Comparison of ENCODE assay signal across 17 mouse cellular contexts in the genomic region with DNA sequence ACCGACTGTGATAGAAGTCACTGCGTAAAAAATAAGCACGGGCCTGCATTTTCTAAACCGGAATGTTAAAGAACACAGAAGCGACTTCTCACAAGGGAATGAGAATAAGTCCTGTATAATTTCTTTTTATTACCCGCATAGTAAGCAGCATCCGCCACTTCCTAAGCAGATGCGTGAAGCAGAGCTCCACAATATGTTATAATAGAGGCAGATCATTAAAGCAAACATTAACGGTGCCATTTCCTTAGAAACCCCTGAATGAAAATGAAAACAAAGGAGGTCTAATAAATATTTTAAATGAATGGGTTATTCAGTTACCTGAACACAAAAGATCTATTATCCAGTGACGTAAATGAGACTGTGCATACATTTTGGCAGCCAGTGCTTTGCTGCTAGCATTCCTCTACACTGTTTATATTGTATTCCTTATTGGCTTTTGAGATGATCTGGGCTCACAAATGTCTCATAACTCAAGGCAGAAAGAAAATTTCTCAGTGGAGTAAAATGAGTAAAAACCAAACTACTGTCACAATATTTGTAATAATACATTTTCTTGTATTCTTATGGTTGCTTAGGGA.
DNase-seq lines count a peak whose midpoint lies in the region; ATAC-seq and TF ChIP-seq lines count a peak whose summit lies in the region.
"Had no signal": no experiment of that assay in that cellular context is flagged by ENCODE, and none has a peak within 500 bp of the region (broad histone marks: within the 10 kb centered on the region; RNA-seq: fewer than 3 reads in every experiment).

No protein-coding gene starts in this region.

- WGBS in midbrain, embryonic 11.5 days = 69% methylated on average over 10 of the region's 10 CpGs
- whole genome bisulfite sequencing in midbrain, embryonic 10.5 days = 85% methylated on average over 10 of the region's 10 CpGs
- 14% methylated on average over 10 of the region's 10 CpGs for WGBS in forebrain, embryonic 15.5 days
- WGBS in limb, embryonic 14.5 days = 63% methylated on average over 10 of the region's 10 CpGs
- WGBS in neural tube, embryonic 13.5 days = 18% methylated on average over 10 of the region's 10 CpGs

- no peaks in the 10 kb centered on the region for H3K27me3 ChIP-seq in midbrain, embryonic 11.5 days (ENCODE audit: control insufficient read depth, insufficient read depth, low read length)
- H3K27me3 ChIP-seq in midbrain, embryonic 10.5 days (ENCODE audit: low read depth, poor library complexity, severe bottlenecking) = no peaks in the 10 kb centered on the region
- H3K27me3 ChIP-seq in forebrain, embryonic 15.5 days = no peaks in the 10 kb centered on the region
- H3K27me3 ChIP-seq in limb, embryonic 14.5 days (ENCODE audit: control insufficient read depth, insufficient read depth, low read length) = no peaks in the 10 kb centered on the region
- no peaks in the 10 kb centered on the region for H3K27me3 ChIP-seq in neural tube, embryonic 13.5 days
- H3K27me3 ChIP-seq: heart, embryonic 13.5 days had no signal

- TF ChIP-seq POLR2A in limb, embryonic 14.5 days (IDR thresholded peaks at IDR 0.05; ENCODE audit: borderline replicate concordance, extremely low read depth, insufficient read depth, insufficient read length) = no peak

- H3K9me3 ChIP-seq in midbrain, embryonic 11.5 days (ENCODE audit: control insufficient read depth, low read length) = no peaks in the 10 kb centered on the region
- H3K9me3 ChIP-seq in midbrain, embryonic 10.5 days (replicated peaks) = no peaks in the 10 kb centered on the region
- no peaks in the 10 kb centered on the region for H3K9me3 ChIP-seq in forebrain, embryonic 15.5 days
- no peaks in the 10 kb centered on the region for H3K9me3 ChIP-seq in limb, embryonic 14.5 days (ENCODE audit: control insufficient read depth, low read length)
- no peaks in the 10 kb centered on the region for H3K9me3 ChIP-seq in neural tube, embryonic 13.5 days
- H3K9me3 ChIP-seq: G1E; heart, embryonic 13.5 days had no signal

- no peak overlapping the region for H3K4me3 ChIP-seq in midbrain, embryonic 11.5 days (ENCODE audit: low read depth, low read length)
- no peak overlapping the region for H3K4me3 ChIP-seq in midbrain, embryonic 10.5 days
- H3K4me3 ChIP-seq in forebrain, embryonic 15.5 days = 0 out of 2 replicates have a peak overlapping the region, but pooled peaks have one; percentile 9
- H3K4me3 ChIP-seq in limb, embryonic 14.5 days (replicated peaks; ENCODE audit: low read length) = no peak overlapping the region
- peak overlapping the region; percentile 16; the same call in 1 of the 2 replicates for H3K4me3 ChIP-seq in neural tube, embryonic 13.5 days
- H3K4me3 ChIP-seq: heart, embryonic 13.5 days had no signal

- DNase-seq in midbrain, embryonic 11.5 days (ENCODE audit: low spot score, missing footprints) = no peak
- DNase-seq in midbrain, embryonic 10.5 days (ENCODE audit: low spot score) = no peak
- peak; percentile 4 for DNase-seq in limb, embryonic 14.5 days (ENCODE audit: low spot score)
- no peak for DNase-seq in testis, postnatal 10 days (ENCODE audit: low spot score)
- DNase-seq in layer of hippocampus, adult 11-12 months (ENCODE audit: low spot score) = no peak
- DNase-seq: cerebellum, adult 2 months; gastrocnemius, postnatal 25 days; kidney, adult 2 months; kidney, postnatal 4 days; liver, postnatal 0 days; lung, postnatal 36 days; right cerebral cortex, postnatal 4 days had no signal

- H3K36me3 ChIP-seq in midbrain, embryonic 11.5 days (ENCODE audit: control insufficient read depth, insufficient read depth, low read length) = no peaks in the 10 kb centered on the region
- H3K36me3 ChIP-seq in midbrain, embryonic 10.5 days = no peaks in the 10 kb centered on the region
- H3K36me3 ChIP-seq in forebrain, embryonic 15.5 days = no peaks in the 10 kb centered on the region
- H3K36me3 ChIP-seq in limb, embryonic 14.5 days (ENCODE audit: control insufficient read depth, insufficient read depth, low read length) = no peaks in the 10 kb centered on the region
- no peaks in the 10 kb centered on the region for H3K36me3 ChIP-seq in neural tube, embryonic 13.5 days
- H3K36me3 ChIP-seq: G1E; heart, embryonic 13.5 days had no signal

- H3K4me2 ChIP-seq in midbrain, embryonic 11.5 days = no peak overlapping the region
- H3K4me2 ChIP-seq in forebrain, embryonic 15.5 days (replicated peaks) = no peak overlapping the region
- H3K4me2 ChIP-seq in limb, embryonic 14.5 days (replicated peaks; ENCODE audit: low read depth, low read length, severe bottlenecking) = no peak overlapping the region
- peak overlapping the region; percentile 41 for H3K4me2 ChIP-seq in neural tube, embryonic 13.5 days
- H3K4me2 ChIP-seq: heart, embryonic 13.5 days had no signal

- no peak overlapping the region for H3K9ac ChIP-seq in midbrain, embryonic 11.5 days (ENCODE audit: low read length)
- no peak overlapping the region for H3K9ac ChIP-seq in forebrain, embryonic 15.5 days (replicated peaks)
- no peak overlapping the region for H3K9ac ChIP-seq in limb, embryonic 14.5 days (ENCODE audit: low read depth, low read length, severe bottlenecking)
- H3K9ac ChIP-seq in neural tube, embryonic 13.5 days = 0 out of 2 replicates have a peak overlapping the region, but pooled peaks have one; percentile 12
- H3K9ac ChIP-seq: heart, embryonic 13.5 days; liver, postnatal 0 days had no signal

- H3K27ac ChIP-seq in midbrain, embryonic 11.5 days (ENCODE audit: low read depth, low read length) = no peak overlapping the region
- no peak overlapping the region for H3K27ac ChIP-seq in midbrain, embryonic 10.5 days (replicated peaks)
- H3K27ac ChIP-seq in forebrain, embryonic 15.5 days (replicated peaks) = no peak overlapping the region
- no peak overlapping the region for H3K27ac ChIP-seq in limb, embryonic 14.5 days (replicated peaks; ENCODE audit: low read depth, low read length)
- H3K27ac ChIP-seq in neural tube, embryonic 13.5 days (replicated peaks) = peak overlapping the region; percentile 28; the same call in 1 of the 2 replicates
- H3K27ac ChIP-seq: heart, embryonic 13.5 days had no signal

- no peaks in the 10 kb centered on the region for H3K4me1 ChIP-seq in midbrain, embryonic 11.5 days (ENCODE audit: control insufficient read depth, insufficient read depth, low read length)
- H3K4me1 ChIP-seq in midbrain, embryonic 10.5 days = no peaks in the 10 kb centered on the region
- 0 out of 2 replicates have a peak, but pooled peaks cover 2% of the 10 kb centered on the region for H3K4me1 ChIP-seq in forebrain, embryonic 15.5 days
- H3K4me1 ChIP-seq in limb, embryonic 14.5 days (ENCODE audit: control insufficient read depth, insufficient read depth, low read length) = no peaks in the 10 kb centered on the region
- peaks cover 5% of the 10 kb centered on the region for H3K4me1 ChIP-seq in neural tube, embryonic 13.5 days (replicated peaks)
- H3K4me1 ChIP-seq: heart, embryonic 13.5 days had no signal

- peak; percentile 70 for ATAC-seq in midbrain, embryonic 11.5 days (ENCODE audit: low FRiP score)
- ATAC-seq in forebrain, embryonic 15.5 days (replicated peaks) = peak; percentile 75; the same call in 1 of the 2 replicates
- peak; percentile 34; the same call in 1 of the 2 replicates for ATAC-seq in limb, embryonic 14.5 days (ENCODE audit: low FRiP score, low read depth)
- peak; percentile 91 for ATAC-seq in neural tube, embryonic 13.5 days (ENCODE audit: low read depth)
- no peak for ATAC-seq in megakaryocyte progenitor cell, adult 5-6 weeks (replicated peaks; ENCODE audit: poor library complexity)
- ATAC-seq: liver, postnatal 0 days had no signal

Comparison
In these comparisons a context has a peak if more than half of its experiments do, and no peak if none do; other contexts are left out.
1. H3K4me3 ChIP-seq: peak in forebrain, embryonic 15.5 days (single experiment) and neural tube, embryonic 13.5 days (single experiment); none in midbrain, embryonic 11.5 days (single experiment), midbrain, embryonic 10.5 days (single experiment) and limb, embryonic 14.5 days (single experiment).